Mouse (Mus musculus): ENCODE results near the gene Rab22a. TPM values are rescaled to one million over a fixed set of nuclear protein-coding genes. Genes with fewer than 3 reads are reported as not detected.
"Not testable (repeated sequence)": the region's sequence is repeated elsewhere in the genome, so short reads cannot be mapped to it uniquely, and the experiment has no call there.

Rab22a gene
- total and polyA plus RNA-seq, 3 experiments: 5.9 to 16.9 (median 9.3) TPM

- Histone ChIP-seq H3K4me1 (ENCODE audit: control insufficient read depth in 1 of 2, insufficient read depth in 2 of 2) (no peaks in the 10 kb centered on the region), H3K36me3 (replicated peaks in 1 of 2; ENCODE audit: control insufficient read depth in 1 of 2, insufficient read depth in 1 of 2, low read length in 1 of 2) (peaks cover under 1 to 8% of the 10 kb centered on the region in 2 experiments), H3K9ac (ENCODE audit: insufficient read depth, low read depth) (no peak overlapping the region), H3K4me2 (ENCODE audit: insufficient read depth, low read depth, poor library complexity, severe bottlenecking) (no peak overlapping the region), H3K9me3 (replicated peaks; ENCODE audit: low read length) (peaks cover 2% of the 10 kb centered on the region), H3K79me2 (replicated peaks; ENCODE audit: control insufficient read depth, extremely low read depth, insufficient read depth, poor library complexity, severe bottlenecking) (no peaks in the 10 kb centered on the region), H3K4me3 (replicated peaks in 1 of 3; ENCODE audit: low read depth in 2 of 3, low read length in 2 of 3, poor library complexity in 1 of 3) (no peak overlapping the region), H3K27me3 (replicated peaks) (no peaks in the 10 kb centered on the region), H3K27ac (ENCODE audit: insufficient read depth, low read depth) (no peak overlapping the region)
- dilution Hi-C loops (cut with MboI; ENCODE audit: extremely low pct_ligation_motif_present, extremely low pct_unique_long_range_greater_than_20kb, low sequenced_read_pairs) (no loop called here), in situ Hi-C loops (cut with MboI; ENCODE audit: low pct_ligation_motif_present, low pct_unique_long_range_greater_than_20kb, low sequenced_read_pairs) (no loop called here)
- TF ChIP-seq JUND (conservative IDR thresholded peaks at IDR 0.05; ENCODE audit: low read depth, low read length) (no peak), NELFE (IDR thresholded peaks at IDR 0.05; ENCODE audit: low read depth, low read length) (no peak), SMC3 (IDR thresholded peaks at IDR 0.05; ENCODE audit: low read depth, low read length) (no peak), TBP (conservative IDR thresholded peaks at IDR 0.05; ENCODE audit: low read depth, low read length) (no peak), PAX5 (IDR thresholded peaks at IDR 0.05; ENCODE audit: low read length) (no peak), MEF2A (IDR thresholded peaks at IDR 0.05; ENCODE audit: borderline replicate concordance, low read depth, low read length) (no peak), SIN3A (IDR thresholded peaks at IDR 0.05; ENCODE audit: low read length) (no peak), MYC (IDR thresholded peaks at IDR 0.05; ENCODE audit: low read depth, low read length) (no peak), RCOR1 (conservative IDR thresholded peaks at IDR 0.05; ENCODE audit: low read depth, low read length) (no peak)
- no peak for DNase-seq (ENCODE audit: extremely low read depth)
These were observed 53.7 kb downstream of the Rab22a start for GRCm38 (mm10) chr2:173713241-173713640.

- dilution Hi-C loops (cut with MboI; ENCODE audit: extremely low pct_ligation_motif_present, extremely low pct_unique_long_range_greater_than_20kb, low sequenced_read_pairs) (no loop called here), in situ Hi-C loops (cut with MboI; ENCODE audit: low pct_ligation_motif_present, low pct_unique_long_range_greater_than_20kb, low sequenced_read_pairs) (no loop called here)
These were observed 55.2 kb downstream of the Rab22a start for GRCm38 (mm10) chr2:173714620-173715218.

GRCm38 (mm10) chr2:173716966-173717365, 57.4 kb downstream of the Rab22a start:
- Histone ChIP-seq H3K27me3 (replicated peaks) (no peaks in the 10 kb centered on the region), H3K4me2 (ENCODE audit: insufficient read depth, low read depth, poor library complexity, severe bottlenecking) (no peak overlapping the region), H3K9me3 (replicated peaks; ENCODE audit: low read length) (peaks cover 2% of the 10 kb centered on the region), H3K4me3 (replicated peaks in 1 of 3; ENCODE audit: low read depth in 2 of 3, low read length in 2 of 3, poor library complexity in 1 of 3) (no peak overlapping the region), H3K27ac (ENCODE audit: insufficient read depth, low read depth) (no peak overlapping the region), H3K36me3 (replicated peaks in 1 of 2; ENCODE audit: control insufficient read depth in 1 of 2, insufficient read depth in 1 of 2, low read length in 1 of 2) (no peaks in the 10 kb centered on the region), H3K4me1 (ENCODE audit: control insufficient read depth in 1 of 2, insufficient read depth in 2 of 2) (no peaks in the 10 kb centered on the region), H3K79me2 (replicated peaks; ENCODE audit: control insufficient read depth, extremely low read depth, insufficient read depth, poor library complexity, severe bottlenecking) (no peaks in the 10 kb centered on the region), H3K9ac (ENCODE audit: insufficient read depth, low read depth) (no peak overlapping the region)
- TF ChIP-seq TBP (conservative IDR thresholded peaks at IDR 0.05; ENCODE audit: low read depth, low read length): no peak
- TF ChIP-seq PAX5 (IDR thresholded peaks at IDR 0.05; ENCODE audit: low read length): no peak
- TF ChIP-seq ETS1 (conservative IDR thresholded peaks at IDR 0.05; ENCODE audit: low read depth, low read length): no peak
- TF ChIP-seq SIN3A (IDR thresholded peaks at IDR 0.05; ENCODE audit: low read length): no peak
- no peak for TF ChIP-seq ZMIZ1 (IDR thresholded peaks at IDR 0.05; ENCODE audit: low read depth, low read length)
- no peak for TF ChIP-seq CTCF (conservative IDR thresholded peaks at IDR 0.05 in 1 of 2, IDR thresholded peaks at IDR 0.05 in 1 of 2; ENCODE audit: low read depth in 2 of 2, low read length in 2 of 2)
- no peak for TF ChIP-seq MXI1 (IDR thresholded peaks at IDR 0.05; ENCODE audit: low read depth, low read length)
- TF ChIP-seq MAX (IDR thresholded peaks at IDR 0.05; ENCODE audit: low read length): no peak
- no peak for TF ChIP-seq JUND (conservative IDR thresholded peaks at IDR 0.05; ENCODE audit: low read depth, low read length)
- TF ChIP-seq RCOR1 (conservative IDR thresholded peaks at IDR 0.05; ENCODE audit: low read depth, low read length): no peak
- TF ChIP-seq JUN (IDR thresholded peaks at IDR 0.05; ENCODE audit: insufficient read depth, low read depth, low read length): no peak
- dilution Hi-C loops (cut with MboI; ENCODE audit: extremely low pct_ligation_motif_present, extremely low pct_unique_long_range_greater_than_20kb, low sequenced_read_pairs): no loop called here
- in situ Hi-C loops (cut with MboI; ENCODE audit: low pct_ligation_motif_present, low pct_unique_long_range_greater_than_20kb, low sequenced_read_pairs): no loop called here
- DNase-seq (ENCODE audit: extremely low read depth): no peak

More at GRCm38 (mm10) chr2:173714620-173715218, 55.2 kb downstream of the Rab22a start:
- no peaks in the 10 kb centered on the region for H3K36me3 ChIP-seq (replicated peaks in 1 of 2; ENCODE audit: control insufficient read depth in 1 of 2, insufficient read depth in 1 of 2, low read length in 1 of 2)
- no peaks in the 10 kb centered on the region for H3K4me1 ChIP-seq (ENCODE audit: control insufficient read depth in 1 of 2, insufficient read depth in 2 of 2)
- H3K4me3 ChIP-seq (replicated peaks in 1 of 3; ENCODE audit: low read depth in 2 of 3, low read length in 2 of 3, poor library complexity in 1 of 3): no peak overlapping the region
- peaks cover 2% of the 10 kb centered on the region for H3K9me3 ChIP-seq (replicated peaks; ENCODE audit: low read length)
- H3K4me2 ChIP-seq (ENCODE audit: insufficient read depth, low read depth, poor library complexity, severe bottlenecking): no peak overlapping the region
- H3K27ac ChIP-seq (ENCODE audit: insufficient read depth, low read depth): no peak overlapping the region
- DNase-seq (ENCODE audit: extremely low read depth): no peak
- no peak overlapping the region for H3K9ac ChIP-seq (ENCODE audit: insufficient read depth, low read depth)
- H3K79me2 ChIP-seq (replicated peaks; ENCODE audit: control insufficient read depth, extremely low read depth, insufficient read depth, poor library complexity, severe bottlenecking): no peaks in the 10 kb centered on the region
- TF ChIP-seq MAZ (IDR thresholded peaks at IDR 0.05; ENCODE audit: low read depth, low read length) (no peak), USF1 (IDR thresholded peaks at IDR 0.05; ENCODE audit: low read depth, low read length) (no peak), RAD21 (IDR thresholded peaks at IDR 0.05; ENCODE audit: low read depth, low read length) (no peak), BHLHE40 (IDR thresholded peaks at IDR 0.05; ENCODE audit: low read depth, low read length) (no peak)
- no peaks in the 10 kb centered on the region for H3K27me3 ChIP-seq (replicated peaks)

GRCm38 (mm10) chr2:173719115-173719514, 59.6 kb downstream of the Rab22a start, which contains the start of gene 1700010B08Rik:
TSS of gene 1700010B08Rik (plus strand) at chr2:173719415.
- H3K79me2 ChIP-seq (replicated peaks; ENCODE audit: control insufficient read depth, extremely low read depth, insufficient read depth, poor library complexity, severe bottlenecking); H3K4me3 ChIP-seq (replicated peaks in 1 of 3; ENCODE audit: low read depth in 2 of 3, low read length in 2 of 3, poor library complexity in 1 of 3); H3K9me3 ChIP-seq (replicated peaks; ENCODE audit: low read length); H3K9ac ChIP-seq (ENCODE audit: insufficient read depth, low read depth); in situ Hi-C loops (cut with MboI; ENCODE audit: low pct_ligation_motif_present, low pct_unique_long_range_greater_than_20kb, low sequenced_read_pairs); dilution Hi-C loops (cut with MboI; ENCODE audit: extremely low pct_ligation_motif_present, extremely low pct_unique_long_range_greater_than_20kb, low sequenced_read_pairs); H3K27me3 ChIP-seq (replicated peaks); H3K4me1 ChIP-seq (ENCODE audit: control insufficient read depth in 1 of 2, insufficient read depth in 2 of 2); H3K36me3 ChIP-seq (replicated peaks in 1 of 2; ENCODE audit: control insufficient read depth in 1 of 2, insufficient read depth in 1 of 2, low read length in 1 of 2); H3K4me2 ChIP-seq (ENCODE audit: insufficient read depth, low read depth, poor library complexity, severe bottlenecking); DNase-seq (ENCODE audit: extremely low read depth); H3K27ac ChIP-seq (ENCODE audit: insufficient read depth, low read depth): not testable (repeated sequence)
